Mouse (Mus musculus): ENCODE results near the gene 4933415A04Rik. TPM values are rescaled to one million over a fixed set of nuclear protein-coding genes. Genes with fewer than 3 reads are reported as not detected.
A peak's percentile ranks its signal among the peaks of the same experiment; 100 is the strongest.

4933415A04Rik gene
- polyA plus RNA-seq, 1 experiment from 2014 or later, result 9.0 TPM

- H3K36me3 ChIP-seq (ENCODE audit: control insufficient read depth, insufficient read depth, low read length), result no peaks in the 10 kb centered on the region
- WGBS, result 22% methylated on average over 12 of the region's 12 CpGs
- H3K27ac ChIP-seq (ENCODE audit: low read depth, low read length), result no peak overlapping the region
- H3K4me1 ChIP-seq (ENCODE audit: control insufficient read depth, insufficient read depth, low read length), result peaks cover 6% of the 10 kb centered on the region; the same call in 1 of the 2 replicates
- H3K27me3 ChIP-seq (ENCODE audit: control insufficient read depth, insufficient read depth, low read length), result no peaks in the 10 kb centered on the region
- no peak overlapping the region for H3K4me3 ChIP-seq (ENCODE audit: low read length)
- H3K9me3 ChIP-seq (ENCODE audit: control insufficient read depth, low read length), result no peaks in the 10 kb centered on the region; the same call in 1 of the 2 replicates
- ATAC-seq (ENCODE audit: low FRiP score, low TSS enrichment), result peak; percentile 84
- no peak overlapping the region for H3K4me2 ChIP-seq (replicated peaks; ENCODE audit: low read depth, low read length)
- peak overlapping the region; percentile 14; the same call in 1 of the 2 replicates for H3K9ac ChIP-seq (ENCODE audit: low read depth, low read length)
Measured at GRCm38 (mm10) chr11:43612834-43613488, 26.1 kb downstream of the 4933415A04Rik start.

GRCm38 (mm10) chr11:43617924-43618323 is 31.1 kb downstream of the 4933415A04Rik start:
- Histone ChIP-seq H3K9ac (ENCODE audit: low read depth, low read length) (no peak overlapping the region), H3K9me3 (ENCODE audit: control insufficient read depth, low read length) (no peaks in the 10 kb centered on the region; the same call in 1 of the 2 replicates), H3K27ac (ENCODE audit: low read depth, low read length) (no peak overlapping the region; the same call in 1 of the 2 replicates), H3K36me3 (ENCODE audit: control insufficient read depth, insufficient read depth, low read length) (no peaks in the 10 kb centered on the region), H3K4me2 (replicated peaks; ENCODE audit: low read depth, low read length) (no peak overlapping the region), H3K27me3 (ENCODE audit: control insufficient read depth, insufficient read depth, low read length) (no peaks in the 10 kb centered on the region), H3K4me1 (ENCODE audit: control insufficient read depth, insufficient read depth, low read length) (peaks cover 3% of the 10 kb centered on the region; the same call in 1 of the 2 replicates), H3K4me3 (ENCODE audit: low read length) (no peak overlapping the region)
- 66% methylated on average over 5 of the region's 5 CpGs for WGBS
- ATAC-seq (ENCODE audit: low FRiP score, low TSS enrichment), result no peak

- 75% methylated on average over 7 of the region's 7 CpGs for WGBS
Measured at GRCm38 (mm10) chr11:43618403-43618802, 31.6 kb downstream of the 4933415A04Rik start.

GRCm38 (mm10) chr11:43621769-43622168 is 34.9 kb downstream of the 4933415A04Rik start:
- H3K36me3 ChIP-seq (ENCODE audit: control insufficient read depth, insufficient read depth, low read length), result no peaks in the 10 kb centered on the region
- no peak overlapping the region for H3K9ac ChIP-seq (ENCODE audit: low read depth, low read length)
- peak; percentile 44; the same call in 1 of the 2 replicates for ATAC-seq (ENCODE audit: low FRiP score, low TSS enrichment)
- no peak overlapping the region for H3K4me2 ChIP-seq (replicated peaks; ENCODE audit: low read depth, low read length)
- H3K9me3 ChIP-seq (ENCODE audit: control insufficient read depth, low read length), result no peaks in the 10 kb centered on the region
- H3K4me1 ChIP-seq (ENCODE audit: control insufficient read depth, insufficient read depth, low read length), result peaks cover 10% of the 10 kb centered on the region
- no peaks in the 10 kb centered on the region for H3K27me3 ChIP-seq (ENCODE audit: control insufficient read depth, insufficient read depth, low read length)
- 60% methylated on average over 5 of the region's 5 CpGs for WGBS
- H3K27ac ChIP-seq (ENCODE audit: low read depth, low read length), result no peak overlapping the region
- H3K4me3 ChIP-seq (ENCODE audit: low read length), result no peak overlapping the region

More at GRCm38 (mm10) chr11:43618403-43618802, 31.6 kb downstream of the 4933415A04Rik start:
- Histone ChIP-seq H3K9ac (ENCODE audit: low read depth, low read length) (no peak overlapping the region), H3K27ac (ENCODE audit: low read depth, low read length) (no peak overlapping the region), H3K4me1 (ENCODE audit: control insufficient read depth, insufficient read depth, low read length) (no peaks in the 10 kb centered on the region), H3K36me3 (ENCODE audit: control insufficient read depth, insufficient read depth, low read length) (no peaks in the 10 kb centered on the region), H3K4me2 (replicated peaks; ENCODE audit: low read depth, low read length) (no peak overlapping the region), H3K27me3 (ENCODE audit: control insufficient read depth, insufficient read depth, low read length) (no peaks in the 10 kb centered on the region), H3K9me3 (ENCODE audit: control insufficient read depth, low read length) (no peaks in the 10 kb centered on the region; the same call in 1 of the 2 replicates), H3K4me3 (ENCODE audit: low read length) (no peak overlapping the region)
- no peak for ATAC-seq (ENCODE audit: low FRiP score, low TSS enrichment)

GRCm38 (mm10) chr11:43624341-43624740 is 37.5 kb downstream of the 4933415A04Rik start:
- WGBS, result 100% methylated on average over 1 of the region's 1 CpGs

GRCm38 (mm10) chr11:43626300-43626926 is 39.6 kb downstream of the 4933415A04Rik start:
- Histone ChIP-seq H3K9ac (ENCODE audit: low read depth, low read length) (peak overlapping the region; percentile 25; the same call in 1 of the 2 replicates), H3K4me2 (replicated peaks; ENCODE audit: low read depth, low read length) (peak overlapping the region; percentile 29), H3K4me3 (ENCODE audit: low read length) (peak overlapping the region; percentile 12; the same call in 1 of the 2 replicates), H3K9me3 (ENCODE audit: control insufficient read depth, low read length) (no peaks in the 10 kb centered on the region), H3K36me3 (ENCODE audit: control insufficient read depth, insufficient read depth, low read length) (no peaks in the 10 kb centered on the region), H3K27me3 (ENCODE audit: control insufficient read depth, insufficient read depth, low read length) (no peaks in the 10 kb centered on the region), H3K27ac (ENCODE audit: low read depth, low read length) (peak overlapping the region; percentile 63; the same call in 1 of the 2 replicates), H3K4me1 (ENCODE audit: control insufficient read depth, insufficient read depth, low read length) (peaks cover 14% of the 10 kb centered on the region)
- peak; percentile 66 for ATAC-seq (ENCODE audit: low FRiP score, low TSS enrichment)
- 7% methylated on average over 12 of the region's 12 CpGs for WGBS

More at GRCm38 (mm10) chr11:43624341-43624740, 37.5 kb downstream of the 4933415A04Rik start:
- Histone ChIP-seq H3K9me3 (ENCODE audit: control insufficient read depth, low read length) (no peaks in the 10 kb centered on the region), H3K27me3 (ENCODE audit: control insufficient read depth, insufficient read depth, low read length) (no peaks in the 10 kb centered on the region), H3K9ac (ENCODE audit: low read depth, low read length) (no peak overlapping the region), H3K4me3 (ENCODE audit: low read length) (no peak overlapping the region), H3K36me3 (ENCODE audit: control insufficient read depth, insufficient read depth, low read length) (no peaks in the 10 kb centered on the region), H3K27ac (ENCODE audit: low read depth, low read length) (no peak overlapping the region), H3K4me1 (ENCODE audit: control insufficient read depth, insufficient read depth, low read length) (peaks cover 14% of the 10 kb centered on the region), H3K4me2 (replicated peaks; ENCODE audit: low read depth, low read length) (no peak overlapping the region)
- no peak for ATAC-seq (ENCODE audit: low FRiP score, low TSS enrichment)

GRCm38 (mm10) chr11:43626927-43627645 is 40.2 kb downstream of the 4933415A04Rik start:
- Histone ChIP-seq H3K9ac (ENCODE audit: low read depth, low read length) (peak overlapping the region; percentile 25; the same call in 1 of the 2 replicates), H3K4me1 (ENCODE audit: control insufficient read depth, insufficient read depth, low read length) (peaks cover 14% of the 10 kb centered on the region), H3K27ac (ENCODE audit: low read depth, low read length) (peak overlapping the region; percentile 63; the same call in 1 of the 2 replicates), H3K9me3 (ENCODE audit: control insufficient read depth, low read length) (no peaks in the 10 kb centered on the region), H3K4me3 (ENCODE audit: low read length) (0 out of 2 replicates have a peak overlapping the region, but pooled peaks have one; percentile 12), H3K4me2 (replicated peaks; ENCODE audit: low read depth, low read length) (peak overlapping the region; percentile 29), H3K36me3 (ENCODE audit: control insufficient read depth, insufficient read depth, low read length) (no peaks in the 10 kb centered on the region), H3K27me3 (ENCODE audit: control insufficient read depth, insufficient read depth, low read length) (no peaks in the 10 kb centered on the region)
- ATAC-seq (ENCODE audit: low FRiP score, low TSS enrichment), result no peak
- 31% methylated on average over 18 of the region's 18 CpGs for WGBS

- Histone ChIP-seq H3K36me3 (ENCODE audit: control insufficient read depth, insufficient read depth, low read length) (no peaks in the 10 kb centered on the region), H3K4me1 (ENCODE audit: control insufficient read depth, insufficient read depth, low read length) (peaks cover 20% of the 10 kb centered on the region)
- 81% methylated on average over 9 of the region's 9 CpGs for WGBS
Measured at GRCm38 (mm10) chr11:43631645-43632044, 44.8 kb downstream of the 4933415A04Rik start.

More at GRCm38 (mm10) chr11:43631645-43632044, 44.8 kb downstream of the 4933415A04Rik start:
- Histone ChIP-seq H3K4me2 (replicated peaks; ENCODE audit: low read depth, low read length) (no peak overlapping the region), H3K27me3 (ENCODE audit: control insufficient read depth, insufficient read depth, low read length) (no peaks in the 10 kb centered on the region), H3K4me3 (ENCODE audit: low read length) (no peak overlapping the region), H3K9me3 (ENCODE audit: control insufficient read depth, low read length) (no peaks in the 10 kb centered on the region), H3K27ac (ENCODE audit: low read depth, low read length) (no peak overlapping the region), H3K9ac (ENCODE audit: low read depth, low read length) (no peak overlapping the region)
- ATAC-seq (ENCODE audit: low FRiP score, low TSS enrichment), result no peak
